Mouse (Mus musculus): ENCODE data around the gene Camta1. TPM values are rescaled to one million over a fixed set of nuclear protein-coding genes. Genes with fewer than 3 reads are reported as not detected.

The Camta1 gene
- polyA plus RNA-seq, 1 experiment from 2014 or later: 118 TPM

DNA sequence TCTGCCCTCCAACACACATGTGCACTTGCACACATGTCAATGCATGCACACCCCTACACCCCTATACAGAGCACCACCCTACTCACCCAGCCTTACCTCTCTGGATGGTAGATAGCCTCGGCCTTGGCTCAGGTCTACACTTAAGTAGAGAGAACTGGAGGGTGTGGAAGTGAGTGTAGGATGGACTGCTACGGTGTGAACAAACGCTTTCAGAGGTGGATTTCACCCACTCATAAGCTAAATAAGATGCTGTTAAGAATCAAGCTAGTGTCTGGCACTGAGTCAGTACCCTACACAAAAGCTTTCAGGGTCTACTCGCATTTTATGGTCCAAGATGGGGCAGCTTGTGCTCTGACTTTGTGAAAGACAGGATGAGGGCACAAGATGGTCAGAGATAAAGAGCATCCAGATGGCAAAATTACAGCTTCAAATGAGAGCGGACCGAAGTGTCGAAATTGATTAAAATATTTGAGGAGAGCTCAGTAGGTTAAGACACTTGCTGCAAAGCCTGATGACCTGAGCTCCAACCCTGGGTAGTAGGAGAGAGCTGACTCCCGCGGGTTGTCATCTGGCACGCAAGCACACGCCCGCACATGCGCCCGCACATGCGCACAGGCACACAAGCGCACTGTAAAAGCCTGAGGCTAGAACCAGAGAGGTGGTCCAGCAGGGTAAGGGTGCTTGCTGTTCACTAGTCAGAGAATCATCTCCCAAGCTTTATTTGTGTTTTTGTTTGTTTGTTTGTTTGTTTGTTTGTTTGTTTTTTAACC is 924.2 kb downstream of the Camta1 start:
- H3K9ac ChIP-seq: peak overlapping the region; percentile 12; the same call in 1 of the 2 replicates
- peak overlapping the region; percentile 60 for H3K4me2 ChIP-seq
- H3K27ac ChIP-seq (replicated peaks): no peak overlapping the region
- H3K27me3 ChIP-seq (replicated peaks): peaks cover 16% of the 10 kb centered on the region; the same call in 1 of the 2 replicates
- H3K36me3 ChIP-seq: no peaks in the 10 kb centered on the region
- 70% methylated on average over 16 of the region's 16 CpGs for WGBS
- H3K9me3 ChIP-seq: no peaks in the 10 kb centered on the region
- peaks cover 9% of the 10 kb centered on the region for H3K4me1 ChIP-seq
- ATAC-seq (ENCODE audit: extremely low read depth, insufficient number of reproducible peaks, low FRiP score, low TSS enrichment): no peak
- H3K4me3 ChIP-seq: peak overlapping the region; percentile 26

DNA sequence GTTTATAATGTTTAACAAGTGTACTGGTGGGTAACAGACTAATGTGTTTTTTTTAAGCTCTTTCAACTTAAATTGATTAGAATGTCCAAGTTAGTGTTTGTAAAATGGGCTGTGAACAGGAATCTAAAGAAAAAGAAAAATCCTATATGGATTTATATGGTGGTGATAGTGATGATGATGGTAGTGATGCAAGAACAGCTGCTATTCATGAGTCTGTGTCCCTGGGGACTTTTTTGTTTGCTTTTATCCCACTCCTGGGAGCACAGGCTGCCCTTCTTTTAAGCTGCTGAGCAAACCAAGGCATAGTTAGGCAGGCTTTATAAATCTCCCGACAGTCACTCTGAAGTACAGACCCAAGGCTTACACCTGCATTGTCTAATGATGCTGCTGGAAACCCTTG is 928.2 kb downstream of the Camta1 start:
- Histone ChIP-seq H3K36me3 (no peaks in the 10 kb centered on the region), H3K27ac (replicated peaks) (no peak overlapping the region), H3K4me3 (no peak overlapping the region), H3K4me1 (peaks cover 9% of the 10 kb centered on the region), H3K27me3 (replicated peaks) (peaks cover 28% of the 10 kb centered on the region), H3K9ac (no peak overlapping the region), H3K9me3 (no peaks in the 10 kb centered on the region), H3K4me2 (no peak overlapping the region)
- WGBS: 88% methylated on average over 1 of the region's 1 CpGs
- no peak for ATAC-seq (ENCODE audit: extremely low read depth, insufficient number of reproducible peaks, low FRiP score, low TSS enrichment)

GRCm38 (mm10) chr4:150927789-150928188 is 933.9 kb downstream of the Camta1 start:
- H3K4me1 ChIP-seq: peaks cover 7% of the 10 kb centered on the region; the same call in 1 of the 2 replicates
- no peak overlapping the region for H3K4me2 ChIP-seq
- no peaks in the 10 kb centered on the region for H3K9me3 ChIP-seq
- H3K36me3 ChIP-seq: no peaks in the 10 kb centered on the region
- 59% methylated on average over 10 of the region's 10 CpGs for WGBS
- H3K27me3 ChIP-seq (replicated peaks): peaks cover 21% of the 10 kb centered on the region
- no peak for ATAC-seq (ENCODE audit: extremely low read depth, insufficient number of reproducible peaks, low FRiP score, low TSS enrichment)
- no peak overlapping the region for H3K9ac ChIP-seq
- no peak overlapping the region for H3K27ac ChIP-seq (replicated peaks)
- no peak overlapping the region for H3K4me3 ChIP-seq

- no peaks in the 10 kb centered on the region for H3K36me3 ChIP-seq
- H3K4me2 ChIP-seq: no peak overlapping the region
- no peak overlapping the region for H3K4me3 ChIP-seq
- no peak for ATAC-seq (ENCODE audit: extremely low read depth, insufficient number of reproducible peaks, low FRiP score, low TSS enrichment)
- WGBS: 53% methylated on average over 14 of the region's 14 CpGs
- no peak overlapping the region for H3K27ac ChIP-seq (replicated peaks)
- no peak overlapping the region for H3K9ac ChIP-seq
- H3K27me3 ChIP-seq (replicated peaks): peaks cover 18% of the 10 kb centered on the region
- H3K9me3 ChIP-seq: no peaks in the 10 kb centered on the region
- peaks cover 7% of the 10 kb centered on the region; the same call in 1 of the 2 replicates for H3K4me1 ChIP-seq
Observed at GRCm38 (mm10) chr4:150926924-150927705, 934.6 kb downstream of the Camta1 start.

DNA sequence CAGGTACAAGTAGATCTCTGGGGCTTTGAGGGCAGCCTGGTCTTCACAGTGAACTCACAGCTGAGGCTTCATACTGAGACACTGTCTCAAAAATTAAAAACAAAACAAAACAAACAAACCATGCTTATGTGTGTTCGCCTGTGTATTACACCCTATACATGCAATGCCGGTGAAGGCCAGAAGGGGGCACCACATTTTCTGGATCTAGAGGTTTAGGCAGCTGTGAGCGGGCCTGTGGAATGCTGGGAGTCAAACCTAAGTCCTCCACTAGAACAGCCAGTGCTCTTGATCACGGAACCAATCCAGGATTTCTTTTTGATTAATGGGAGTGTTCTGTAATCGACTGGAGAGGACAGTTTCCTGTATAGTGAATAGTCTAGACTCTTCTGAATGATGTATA is 935.8 kb downstream of the Camta1 start:
- Histone ChIP-seq H3K4me1 (peaks cover 7% of the 10 kb centered on the region; the same call in 1 of the 2 replicates), H3K9me3 (no peaks in the 10 kb centered on the region), H3K9ac (no peak overlapping the region), H3K4me2 (no peak overlapping the region), H3K4me3 (no peak overlapping the region), H3K27ac (replicated peaks) (no peak overlapping the region), H3K27me3 (replicated peaks) (peaks cover 18% of the 10 kb centered on the region), H3K36me3 (no peaks in the 10 kb centered on the region)
- WGBS: 49% methylated on average over 5 of the region's 5 CpGs
- no peak for ATAC-seq (ENCODE audit: extremely low read depth, insufficient number of reproducible peaks, low FRiP score, low TSS enrichment)

DNA sequence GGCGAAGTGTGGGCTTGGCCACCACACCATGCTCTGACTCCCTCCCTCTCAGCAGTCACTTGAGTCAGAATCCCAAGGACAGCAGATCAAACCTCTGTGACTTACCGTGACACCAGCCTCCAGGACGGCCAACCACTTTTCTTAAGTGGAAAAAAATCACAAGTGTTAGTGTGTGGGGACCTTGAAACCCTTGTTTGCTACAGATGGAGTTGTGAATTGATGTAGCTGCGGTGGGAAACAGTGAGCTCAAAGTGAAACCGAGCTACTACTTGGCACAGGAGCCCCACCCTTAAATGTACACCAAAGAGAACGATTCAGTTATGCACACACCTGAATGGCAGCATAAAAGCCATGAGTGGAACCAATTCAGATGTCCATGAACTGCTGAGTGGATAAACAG is 936.7 kb downstream of the Camta1 start:
- no peak for ATAC-seq (ENCODE audit: extremely low read depth, insufficient number of reproducible peaks, low FRiP score, low TSS enrichment)
- Histone ChIP-seq H3K4me1 (peaks cover 7% of the 10 kb centered on the region; the same call in 1 of the 2 replicates), H3K27me3 (replicated peaks) (peaks cover 18% of the 10 kb centered on the region), H3K36me3 (no peaks in the 10 kb centered on the region), H3K4me2 (no peak overlapping the region), H3K27ac (replicated peaks) (no peak overlapping the region), H3K9ac (no peak overlapping the region), H3K4me3 (no peak overlapping the region), H3K9me3 (no peaks in the 10 kb centered on the region)
- 73% methylated on average over 6 of the region's 6 CpGs for WGBS

GRCm38 (mm10) chr4:150924308-150924707 is 937.4 kb downstream of the Camta1 start:
- no peak for ATAC-seq (ENCODE audit: extremely low read depth, insufficient number of reproducible peaks, low FRiP score, low TSS enrichment)
- no peak overlapping the region for H3K9ac ChIP-seq
- H3K4me1 ChIP-seq: peaks cover 7% of the 10 kb centered on the region; the same call in 1 of the 2 replicates
- H3K27ac ChIP-seq (replicated peaks): no peak overlapping the region
- WGBS: 42% methylated on average over 13 of the region's 13 CpGs
- H3K9me3 ChIP-seq: no peaks in the 10 kb centered on the region
- no peak overlapping the region for H3K4me3 ChIP-seq
- H3K4me2 ChIP-seq: 0 out of 2 replicates have a peak overlapping the region, but pooled peaks have one; percentile 19
- H3K27me3 ChIP-seq (replicated peaks): peaks cover 14% of the 10 kb centered on the region
- no peaks in the 10 kb centered on the region for H3K36me3 ChIP-seq

- WGBS: 79% methylated on average over 8 of the region's 8 CpGs
- no peak overlapping the region for H3K4me3 ChIP-seq
- H3K27me3 ChIP-seq (replicated peaks): no peaks in the 10 kb centered on the region
- no peak overlapping the region for H3K27ac ChIP-seq (replicated peaks)
- no peak for ATAC-seq (ENCODE audit: extremely low read depth, insufficient number of reproducible peaks, low FRiP score, low TSS enrichment)
- no peaks in the 10 kb centered on the region for H3K36me3 ChIP-seq
- H3K9ac ChIP-seq: no peak overlapping the region
- H3K9me3 ChIP-seq: no peaks in the 10 kb centered on the region
- H3K4me1 ChIP-seq: peaks cover 7% of the 10 kb centered on the region
- H3K4me2 ChIP-seq: no peak overlapping the region
Observed at GRCm38 (mm10) chr4:150921206-150921605, 940.5 kb downstream of the Camta1 start.

- no peak overlapping the region for H3K4me3 ChIP-seq
- 55% methylated on average over 8 of the region's 8 CpGs for WGBS
- no peaks in the 10 kb centered on the region for H3K36me3 ChIP-seq
- H3K4me2 ChIP-seq: no peak overlapping the region
- no peaks in the 10 kb centered on the region for H3K9me3 ChIP-seq
- H3K4me1 ChIP-seq: peaks cover 21% of the 10 kb centered on the region
- ATAC-seq (ENCODE audit: extremely low read depth, insufficient number of reproducible peaks, low FRiP score, low TSS enrichment): no peak
- no peaks in the 10 kb centered on the region for H3K27me3 ChIP-seq (replicated peaks)
- H3K9ac ChIP-seq: no peak overlapping the region
- no peak overlapping the region for H3K27ac ChIP-seq (replicated peaks)
Observed at GRCm38 (mm10) chr4:150917336-150918027, 944.2 kb downstream of the Camta1 start.

- Histone ChIP-seq H3K36me3 (no peaks in the 10 kb centered on the region), H3K4me1 (peaks cover 21% of the 10 kb centered on the region), H3K9me3 (no peaks in the 10 kb centered on the region), H3K9ac (peak overlapping the region; percentile 89), H3K4me2 (peak overlapping the region; percentile 82), H3K27ac (replicated peaks) (peak overlapping the region; percentile 88), H3K4me3 (peak overlapping the region; percentile 78), H3K27me3 (replicated peaks) (no peaks in the 10 kb centered on the region)
- no peak for ATAC-seq (ENCODE audit: extremely low read depth, insufficient number of reproducible peaks, low FRiP score, low TSS enrichment)
- 51% methylated on average over 10 of the region's 10 CpGs for WGBS
Observed at GRCm38 (mm10) chr4:150915181-150915906, 946.3 kb downstream of the Camta1 start.
